Mouse (Mus musculus) limb, embryonic 11.5 days (tissue): ENCODE data around the gene Kctd21. TPM values are rescaled to one million over a fixed set of nuclear protein-coding genes. Genes with fewer than 3 reads are reported as not detected.

Experiments
- ATAC-seq: fragments of 200-750 bp; cut with Nextera tagmentation; 2 replicates; pipeline ENCODE4 v1.8.0; 2017; ENCODE audit warnings: low read depth; ENCODE audit not compliant: insufficient number of reproducible peaks, low FRiP score, low TSS enrichment
- DNase-seq: peaks from one replicate; pipeline ENCODE4 v3.0.0-alpha.2; 2015; ENCODE audit warnings: low spot score
- H3K27ac ChIP-seq: fragments of 300-500 bp; sonication (generic); replicated peaks from 2 replicates; pipeline ENCODE4 v1.5.1; 2014; ENCODE audit warnings: low read depth, mild to moderate bottlenecking, low read length
- H3K27me3 ChIP-seq: fragments of 300-500 bp; sonication (generic); 2 replicates; pipeline ENCODE4 v1.6.1; 2014; ENCODE audit warnings: mild to moderate bottlenecking, low read length, mixed read lengths; ENCODE audit not compliant: control insufficient read depth, insufficient read depth
- H3K36me3 ChIP-seq: fragments of 300-500 bp; sonication (generic); 2 replicates; pipeline ENCODE4 v1.6.1; 2014; ENCODE audit warnings: mild to moderate bottlenecking, low read length, moderate library complexity, mixed read lengths; ENCODE audit not compliant: control insufficient read depth, insufficient read depth
- H3K4me1 ChIP-seq: fragments of 300-500 bp; sonication (generic); 2 replicates; pipeline ENCODE4 v1.6.1; 2014; ENCODE audit warnings: low read length, mixed read lengths; ENCODE audit not compliant: control insufficient read depth, insufficient read depth
- H3K4me2 ChIP-seq: fragments of 300-500 bp; sonication (generic); 2 replicates; pipeline ENCODE4 v1.6.1; 2014; ENCODE audit warnings: low read depth, mild to moderate bottlenecking, moderate library complexity; ENCODE audit not compliant: severe bottlenecking
- H3K4me3 ChIP-seq: fragments of 300-500 bp; sonication (generic); 2 replicates; pipeline ENCODE4 v1.5.1; 2014; ENCODE audit warnings: low read depth, low read length
- H3K9ac ChIP-seq: fragments of 300-500 bp; sonication (generic); 2 replicates; pipeline ENCODE4 v1.6.1; 2014; ENCODE audit warnings: mild to moderate bottlenecking, low read length
- H3K9me3 ChIP-seq: fragments of 300-500 bp; sonication (generic); 2 replicates; pipeline ENCODE4 v1.6.1; 2016; ENCODE audit warnings: low read length; ENCODE audit not compliant: control insufficient read depth
- WGBS: fragments of 180-500 bp; shearing (Covaris S2); extraction: QIAGEN DNeasy Blood & Tissue Kit; methylation state at CpG from one replicate; pipeline ENCODE4 v1.1.7; 2014; 5-methylcytosine and 5-hydroxymethylcytosine counted together
- polyA plus RNA-seq: library from polyadenylated mRNA; unstranded; fragments of >200 nt; fragmentation: Nextera tagmentation; extraction: Ambion mirVana; gene quantifications from 2 replicates; pipeline ENCODE4 v1.2.1, GENCODE M21; 2014

The Kctd21 gene
- polyA plus RNA-seq, 1 experiment from 2014 or later, result 4.3 TPM

GRCm38 (mm10) chr7:97327376-97327775, 4.8 kb upstream of the Kctd21 start:
- Histone ChIP-seq H3K9me3 (no peaks in the 10 kb centered on the region), H3K9ac (no peak overlapping the region), H3K36me3 (no peaks in the 10 kb centered on the region), H3K4me3 (no peak overlapping the region), H3K27ac (no peak overlapping the region), H3K4me2 (no peak overlapping the region), H3K27me3 (peaks cover 29% of the 10 kb centered on the region), H3K4me1 (peaks cover 10% of the 10 kb centered on the region)
- no peak for DNase-seq
- no peak for ATAC-seq
- 94% methylated on average over 4 of the region's 4 CpGs for WGBS

GRCm38 (mm10) chr7:97328891-97329588, 3.1 kb upstream of the Kctd21 start:
- 76% methylated on average over 13 of the region's 13 CpGs for WGBS
- no peak for DNase-seq

GRCm38 (mm10) chr7:97329676-97330075, 2.5 kb upstream of the Kctd21 start:
- Histone ChIP-seq H3K27ac (no peak overlapping the region), H3K9ac (no peak overlapping the region), H3K4me3 (no peak overlapping the region), H3K27me3 (peaks cover 21% of the 10 kb centered on the region), H3K9me3 (no peaks in the 10 kb centered on the region), H3K4me2 (no peak overlapping the region), H3K36me3 (no peaks in the 10 kb centered on the region), H3K4me1 (peaks cover 13% of the 10 kb centered on the region)
- WGBS, result 87% methylated on average over 3 of the region's 3 CpGs
- ATAC-seq, result no peak
- no peak for DNase-seq

More at GRCm38 (mm10) chr7:97328891-97329588, 3.1 kb upstream of the Kctd21 start:
- no peak for ATAC-seq
- Histone ChIP-seq H3K4me1 (peaks cover 13% of the 10 kb centered on the region), H3K36me3 (no peaks in the 10 kb centered on the region), H3K4me2 (no peak overlapping the region), H3K4me3 (no peak overlapping the region), H3K9ac (no peak overlapping the region), H3K9me3 (no peaks in the 10 kb centered on the region), H3K27ac (no peak overlapping the region), H3K27me3 (peaks cover 28% of the 10 kb centered on the region)

GRCm38 (mm10) chr7:97330931-97331645, 1.0 kb upstream of the Kctd21 start:
- peaks cover 7% of the 10 kb centered on the region for H3K27me3 ChIP-seq
- peak overlapping the region; percentile 80 for H3K4me3 ChIP-seq
- WGBS, result 71% methylated on average over 11 of the region's 11 CpGs
- H3K36me3 ChIP-seq, result no peaks in the 10 kb centered on the region
- no peaks in the 10 kb centered on the region for H3K9me3 ChIP-seq
- ATAC-seq (no peak), DNase-seq (no peak)
- H3K4me2 ChIP-seq, result peak overlapping the region; percentile 56
- peak overlapping the region; percentile 12 for H3K9ac ChIP-seq
- H3K27ac ChIP-seq, result no peak overlapping the region
- peaks cover 6% of the 10 kb centered on the region; the same call in 1 of the 2 replicates for H3K4me1 ChIP-seq

- Histone ChIP-seq H3K4me1 (peaks cover 6% of the 10 kb centered on the region; the same call in 1 of the 2 replicates), H3K36me3 (no peaks in the 10 kb centered on the region), H3K4me2 (peak overlapping the region; percentile 77), H3K9ac (peak overlapping the region; percentile 68), H3K4me3 (peak overlapping the region; percentile 80), H3K9me3 (no peaks in the 10 kb centered on the region), H3K27ac (no peak overlapping the region), H3K27me3 (no peaks in the 10 kb centered on the region)
- WGBS, result 5% methylated on average over 9 of the region's 9 CpGs
- DNase-seq (no peak), ATAC-seq (no peak)
Observed at GRCm38 (mm10) chr7:97332667-97333041, 527 bp downstream of the Kctd21 start.

GRCm38 (mm10) chr7:97333113-97333898, 1.2 kb downstream of the Kctd21 start:
- ATAC-seq, result no peak
- Histone ChIP-seq H3K4me1 (peaks cover 6% of the 10 kb centered on the region; the same call in 1 of the 2 replicates), H3K4me3 (no peak overlapping the region; the same call in 1 of the 2 replicates), H3K4me2 (peak overlapping the region; percentile 77; the same call in 1 of the 2 replicates), H3K9ac (no peak overlapping the region), H3K9me3 (no peaks in the 10 kb centered on the region), H3K36me3 (no peaks in the 10 kb centered on the region), H3K27ac (no peak overlapping the region), H3K27me3 (no peaks in the 10 kb centered on the region)
- 91% methylated on average over 6 of the region's 6 CpGs for WGBS
- DNase-seq, result no peak

- ATAC-seq, result no peak
- 95% methylated on average over 2 of the region's 2 CpGs for WGBS
- no peaks in the 10 kb centered on the region for H3K27me3 ChIP-seq
- H3K4me2 ChIP-seq, result no peak overlapping the region
- no peak overlapping the region for H3K27ac ChIP-seq
- H3K4me3 ChIP-seq, result no peak overlapping the region
- no peak for DNase-seq
- peaks cover 6% of the 10 kb centered on the region; the same call in 1 of the 2 replicates for H3K4me1 ChIP-seq
- H3K9me3 ChIP-seq, result no peaks in the 10 kb centered on the region
- no peak overlapping the region for H3K9ac ChIP-seq
- H3K36me3 ChIP-seq, result no peaks in the 10 kb centered on the region
Observed at GRCm38 (mm10) chr7:97334406-97334805, 2.3 kb downstream of the Kctd21 start.

- Histone ChIP-seq H3K36me3 (no peaks in the 10 kb centered on the region), H3K4me2 (no peak overlapping the region), H3K27me3 (no peaks in the 10 kb centered on the region), H3K9ac (no peak overlapping the region), H3K27ac (no peak overlapping the region), H3K4me3 (no peak overlapping the region), H3K4me1 (peaks cover 3% of the 10 kb centered on the region; the same call in 1 of the 2 replicates), H3K9me3 (no peaks in the 10 kb centered on the region)
- 87% methylated on average over 1 of the region's 1 CpGs for WGBS
- DNase-seq (no peak), ATAC-seq (no peak)
Observed at GRCm38 (mm10) chr7:97336678-97337077, 4.6 kb downstream of the Kctd21 start.
